Mouse (Mus musculus): ENCODE measurements around the gene Upk1b. TPM values are rescaled to one million over a fixed set of nuclear protein-coding genes. Genes with fewer than 3 reads are reported as not detected.

Upk1b gene
- total and polyA plus RNA-seq, 3 experiments = not detected

DNA sequence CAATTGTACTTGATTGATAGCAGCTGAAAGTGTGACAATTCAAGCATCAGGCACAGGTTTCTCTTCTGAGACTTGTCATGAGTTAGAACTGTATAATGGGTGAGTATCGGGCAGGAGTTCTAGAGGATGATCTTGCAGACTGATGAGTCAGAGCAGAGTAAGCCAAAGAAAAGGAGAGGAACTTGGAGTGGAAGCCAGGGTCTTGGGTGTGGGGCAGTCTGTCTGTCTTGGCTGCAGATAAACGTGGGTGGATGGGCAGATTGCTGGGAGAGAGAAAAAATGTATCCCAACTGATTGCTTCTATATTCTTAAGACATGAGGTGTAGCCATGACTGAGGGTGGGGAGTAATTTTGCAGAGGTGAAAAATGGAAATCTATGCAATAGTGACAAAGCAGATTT lies 18.2 kb downstream of the Upk1b start:
- dilution Hi-C loops (cut with MboI; ENCODE audit: extremely low pct_ligation_motif_present, extremely low pct_unique_long_range_greater_than_20kb, low sequenced_read_pairs) = no loop called here
- TF ChIP-seq MAX (IDR thresholded peaks at IDR 0.05; ENCODE audit: low read length) = no peak
- no peak for TF ChIP-seq TCF12 (IDR thresholded peaks at IDR 0.05; ENCODE audit: low read depth, low read length)
- no peak for TF ChIP-seq SMC3 (IDR thresholded peaks at IDR 0.05; ENCODE audit: low read depth, low read length)
- TF ChIP-seq PAX5 (IDR thresholded peaks at IDR 0.05; ENCODE audit: low read length) = no peak
- TF ChIP-seq RAD21 (IDR thresholded peaks at IDR 0.05; ENCODE audit: low read depth, low read length) = no peak
- TF ChIP-seq MYC (IDR thresholded peaks at IDR 0.05; ENCODE audit: low read depth, low read length) = no peak
- no peak for TF ChIP-seq NELFE (IDR thresholded peaks at IDR 0.05; ENCODE audit: low read depth, low read length)
- H3K4me2 ChIP-seq (ENCODE audit: insufficient read depth, low read depth, poor library complexity, severe bottlenecking) = no peak overlapping the region
- no peaks in the 10 kb centered on the region for H3K4me1 ChIP-seq (ENCODE audit: control insufficient read depth in 1 of 2, insufficient read depth in 2 of 2)
- in situ Hi-C loops (cut with MboI; ENCODE audit: low pct_ligation_motif_present, low pct_unique_long_range_greater_than_20kb, low sequenced_read_pairs) = no loop called here
- no peaks in the 10 kb centered on the region for H3K9me3 ChIP-seq (replicated peaks; ENCODE audit: low read length)
- no peak overlapping the region for H3K27ac ChIP-seq (ENCODE audit: insufficient read depth, low read depth)
- no peaks in the 10 kb centered on the region for H3K27me3 ChIP-seq (replicated peaks)
- no peak overlapping the region for H3K9ac ChIP-seq (ENCODE audit: insufficient read depth, low read depth)
- H3K79me2 ChIP-seq (replicated peaks; ENCODE audit: control insufficient read depth, extremely low read depth, insufficient read depth, poor library complexity, severe bottlenecking) = no peaks in the 10 kb centered on the region
- no peak overlapping the region for H3K4me3 ChIP-seq (replicated peaks in 1 of 3; ENCODE audit: low read depth in 2 of 3, low read length in 2 of 3, poor library complexity in 1 of 3)
- no peaks in the 10 kb centered on the region for H3K36me3 ChIP-seq (replicated peaks in 1 of 2; ENCODE audit: control insufficient read depth in 1 of 2, insufficient read depth in 1 of 2, low read length in 1 of 2)
- no peak for DNase-seq (ENCODE audit: extremely low read depth)

DNA sequence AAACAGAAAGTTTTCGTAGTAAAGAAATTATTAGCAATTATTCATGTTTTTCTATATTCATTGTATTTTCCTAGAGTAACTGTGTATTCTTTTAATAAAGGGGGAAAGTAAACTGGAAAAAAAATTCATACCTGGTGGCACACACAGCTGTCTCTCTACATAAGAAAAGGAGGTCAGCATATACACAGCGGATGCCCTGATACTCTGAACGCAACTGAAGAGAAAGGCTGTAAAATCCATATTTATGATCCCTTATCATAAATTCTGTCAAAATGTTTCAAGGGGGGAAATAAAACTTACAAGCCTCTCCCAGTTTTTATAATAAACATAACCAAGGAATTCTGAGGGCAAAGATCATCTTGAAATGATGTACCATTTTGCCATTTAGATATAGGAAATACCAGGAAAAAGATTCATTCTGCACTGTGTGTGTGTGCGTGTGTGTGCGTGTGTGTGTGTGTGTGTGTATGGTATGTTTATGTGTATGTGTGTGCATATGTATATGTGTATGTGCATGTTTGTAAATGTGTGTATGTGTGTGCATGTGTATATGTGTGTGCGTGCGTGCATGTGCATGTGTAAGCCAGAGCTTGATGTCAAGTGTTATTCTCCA lies 19.1 kb downstream of the Upk1b start:
- TF ChIP-seq USF1 (IDR thresholded peaks at IDR 0.05; ENCODE audit: low read depth, low read length) (no peak), JUN (IDR thresholded peaks at IDR 0.05; ENCODE audit: insufficient read depth, low read depth, low read length) (no peak), RCOR1 (conservative IDR thresholded peaks at IDR 0.05; ENCODE audit: low read depth, low read length) (no peak), ZKSCAN1 (IDR thresholded peaks at IDR 0.05; ENCODE audit: borderline replicate concordance, low read depth, low read length) (no peak)
- Histone ChIP-seq H3K27me3 (replicated peaks) (no peaks in the 10 kb centered on the region), H3K9me3 (replicated peaks; ENCODE audit: low read length) (no peaks in the 10 kb centered on the region), H3K4me2 (ENCODE audit: insufficient read depth, low read depth, poor library complexity, severe bottlenecking) (no peak overlapping the region), H3K79me2 (replicated peaks; ENCODE audit: control insufficient read depth, extremely low read depth, insufficient read depth, poor library complexity, severe bottlenecking) (no peaks in the 10 kb centered on the region), H3K36me3 (replicated peaks in 1 of 2; ENCODE audit: control insufficient read depth in 1 of 2, insufficient read depth in 1 of 2, low read length in 1 of 2) (no peaks in the 10 kb centered on the region), H3K4me3 (replicated peaks in 1 of 3; ENCODE audit: low read depth in 2 of 3, low read length in 2 of 3, poor library complexity in 1 of 3) (no peak overlapping the region), H3K9ac (ENCODE audit: insufficient read depth, low read depth) (no peak overlapping the region), H3K27ac (ENCODE audit: insufficient read depth, low read depth) (no peak overlapping the region), H3K4me1 (ENCODE audit: control insufficient read depth in 1 of 2, insufficient read depth in 2 of 2) (no peaks in the 10 kb centered on the region)
- in situ Hi-C loops (cut with MboI; ENCODE audit: low pct_ligation_motif_present, low pct_unique_long_range_greater_than_20kb, low sequenced_read_pairs) (no loop called here), dilution Hi-C loops (cut with MboI; ENCODE audit: extremely low pct_ligation_motif_present, extremely low pct_unique_long_range_greater_than_20kb, low sequenced_read_pairs) (no loop called here)
- no peak for DNase-seq (ENCODE audit: extremely low read depth)

DNA sequence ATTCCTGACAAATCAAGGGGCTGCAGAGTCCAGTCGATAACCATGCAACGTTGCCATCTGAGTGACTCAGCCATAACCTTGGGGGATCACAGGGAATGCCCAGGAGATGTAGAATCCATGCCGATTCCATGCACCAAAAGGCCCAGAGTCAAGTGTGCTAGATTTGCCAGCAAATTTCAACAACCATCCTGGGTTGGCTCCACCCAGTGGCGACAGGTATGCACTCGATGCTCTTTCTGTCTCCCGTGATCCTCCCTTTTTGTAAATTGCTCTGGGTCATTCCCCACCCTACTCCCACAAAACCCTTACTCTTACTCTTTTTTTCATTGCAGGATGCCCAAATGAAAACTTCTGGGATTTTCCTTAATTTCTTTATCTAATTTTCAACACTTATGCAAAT lies 23.8 kb downstream of the Upk1b start:
- H3K36me3 ChIP-seq (replicated peaks in 1 of 2; ENCODE audit: control insufficient read depth in 1 of 2, insufficient read depth in 1 of 2, low read length in 1 of 2) = no peaks in the 10 kb centered on the region
- dilution Hi-C loops (cut with MboI; ENCODE audit: extremely low pct_ligation_motif_present, extremely low pct_unique_long_range_greater_than_20kb, low sequenced_read_pairs) (no loop called here), in situ Hi-C loops (cut with MboI; ENCODE audit: low pct_ligation_motif_present, low pct_unique_long_range_greater_than_20kb, low sequenced_read_pairs) (no loop called here)
- no peak for TF ChIP-seq ZC3H11A (IDR thresholded peaks at IDR 0.05; ENCODE audit: low read depth, low read length)
- TF ChIP-seq JUND (conservative IDR thresholded peaks at IDR 0.05; ENCODE audit: low read depth, low read length) = no peak
- TF ChIP-seq ZNF384 (IDR thresholded peaks at IDR 0.05; ENCODE audit: low read depth, low read length) = no peak
- no peak for TF ChIP-seq MEF2A (IDR thresholded peaks at IDR 0.05; ENCODE audit: borderline replicate concordance, low read depth, low read length)
- peak; percentile 51 for TF ChIP-seq SMC3 (IDR thresholded peaks at IDR 0.05; ENCODE audit: low read depth, low read length)
- TF ChIP-seq POLR2A (IDR thresholded peaks at IDR 0.05; ENCODE audit: low read depth, low read length) = no peak
- no peak for TF ChIP-seq ZMIZ1 (IDR thresholded peaks at IDR 0.05; ENCODE audit: low read depth, low read length)
- no peak for TF ChIP-seq EP300 (IDR thresholded peaks at IDR 0.05; ENCODE audit: low read length)
- no peak for TF ChIP-seq ETS1 (conservative IDR thresholded peaks at IDR 0.05; ENCODE audit: low read depth, low read length)
- TF ChIP-seq POLR2AphosphoS2 (IDR thresholded peaks at IDR 0.05; ENCODE audit: low read depth, low read length) = no peak
- peak in 1 of 2 experiments; percentile 61; a peak in 2 of 4 replicates for TF ChIP-seq CTCF (conservative IDR thresholded peaks at IDR 0.05 in 1 of 2, IDR thresholded peaks at IDR 0.05 in 1 of 2; ENCODE audit: low read depth in 2 of 2, low read length in 2 of 2)
- peak; percentile 22 for TF ChIP-seq RAD21 (IDR thresholded peaks at IDR 0.05; ENCODE audit: low read depth, low read length)
- no peak overlapping the region for H3K27ac ChIP-seq (ENCODE audit: insufficient read depth, low read depth)
- peaks cover 5% of the 10 kb centered on the region for H3K27me3 ChIP-seq (replicated peaks)
- H3K9ac ChIP-seq (ENCODE audit: insufficient read depth, low read depth) = no peak overlapping the region
- H3K9me3 ChIP-seq (replicated peaks; ENCODE audit: low read length) = no peaks in the 10 kb centered on the region
- no peaks in the 10 kb centered on the region for H3K4me1 ChIP-seq (ENCODE audit: control insufficient read depth in 1 of 2, insufficient read depth in 2 of 2)
- H3K4me3 ChIP-seq (replicated peaks in 1 of 3; ENCODE audit: low read depth in 2 of 3, low read length in 2 of 3, poor library complexity in 1 of 3) = no peak overlapping the region
- peak; percentile 7 for DNase-seq (ENCODE audit: extremely low read depth)
- H3K79me2 ChIP-seq (replicated peaks; ENCODE audit: control insufficient read depth, extremely low read depth, insufficient read depth, poor library complexity, severe bottlenecking) = no peaks in the 10 kb centered on the region
- no peak overlapping the region for H3K4me2 ChIP-seq (ENCODE audit: insufficient read depth, low read depth, poor library complexity, severe bottlenecking)
